Mouse (Mus musculus) Muller cell, postnatal 12 days (primary cell): ENCODE measurements at regions not wholly inside any gene's neighbourhood (a gene's known extent, or its start where the extent isn't known, plus 50 kb on each side); places are given as distances from the start of the nearest gene placed in this dataset.

ENCODE experiments used
- DNase-seq: peaks from one replicate; pipeline ENCODE4 v3.0.0-alpha.2; 2015; ENCODE audit errors: inconsistent ontology term

DNA sequence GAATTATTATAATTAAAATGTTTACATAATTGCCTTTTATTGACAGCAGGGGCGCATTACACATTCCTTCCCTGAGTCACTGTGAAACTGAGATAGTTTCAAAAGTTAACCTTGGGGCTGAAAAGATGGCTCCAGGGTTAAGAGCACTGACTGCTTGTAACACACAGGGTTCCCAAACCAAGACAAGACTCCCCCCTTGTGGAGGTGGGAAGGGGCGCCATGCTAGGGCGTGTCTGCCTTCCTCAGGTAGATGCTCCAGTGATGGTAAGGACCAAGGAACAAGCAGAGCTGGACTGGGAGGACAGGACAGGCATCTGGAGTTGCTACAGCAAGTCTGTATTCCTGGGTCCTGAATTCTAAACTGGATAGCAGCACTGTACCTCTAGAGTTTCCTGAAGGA is 351.9 kb downstream of the Tbc1d22a start:
- no peak for DNase-seq

DNA sequence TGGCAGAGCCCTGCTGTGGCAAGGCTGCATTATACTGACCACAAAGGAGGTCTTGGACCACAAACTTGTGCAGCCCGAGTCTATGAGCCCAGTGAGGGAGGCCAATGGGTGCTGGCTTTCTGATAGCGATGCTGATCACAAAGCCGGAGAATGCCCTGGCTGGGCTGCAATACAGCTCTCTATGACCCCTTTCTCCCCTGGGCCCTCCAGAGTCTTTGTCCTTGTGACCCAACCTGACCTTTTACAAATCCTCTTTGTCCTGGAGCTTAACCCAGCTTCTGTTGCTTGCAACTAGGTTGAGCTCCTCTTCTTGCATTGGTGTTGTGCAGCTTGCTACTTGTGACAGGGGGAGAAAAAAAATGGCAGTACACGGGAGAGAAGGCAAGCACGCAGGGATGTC is 360.1 kb downstream of the Tbc1d22a start:
- DNase-seq: no peak

DNA sequence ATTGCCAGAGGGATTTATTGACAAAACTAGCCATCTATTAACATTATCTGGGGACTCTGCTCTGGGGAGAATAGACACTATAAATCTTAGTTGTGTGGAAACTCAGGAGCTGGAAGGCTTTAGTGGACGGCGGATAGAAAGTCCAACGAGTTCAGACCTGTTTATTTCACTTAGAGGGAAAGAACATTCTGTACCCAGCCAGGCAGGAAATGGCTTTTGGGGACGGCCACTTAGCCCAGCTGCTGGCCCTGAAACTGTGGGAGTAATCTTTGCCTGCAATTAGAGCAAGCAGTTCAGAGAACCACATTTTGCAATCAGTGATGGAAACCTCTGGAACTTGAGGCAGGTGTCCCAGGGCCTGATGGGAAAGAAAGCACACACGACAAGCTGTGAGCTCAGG is 362.4 kb downstream of the Tbc1d22a start:
- DNase-seq: no peak

DNA sequence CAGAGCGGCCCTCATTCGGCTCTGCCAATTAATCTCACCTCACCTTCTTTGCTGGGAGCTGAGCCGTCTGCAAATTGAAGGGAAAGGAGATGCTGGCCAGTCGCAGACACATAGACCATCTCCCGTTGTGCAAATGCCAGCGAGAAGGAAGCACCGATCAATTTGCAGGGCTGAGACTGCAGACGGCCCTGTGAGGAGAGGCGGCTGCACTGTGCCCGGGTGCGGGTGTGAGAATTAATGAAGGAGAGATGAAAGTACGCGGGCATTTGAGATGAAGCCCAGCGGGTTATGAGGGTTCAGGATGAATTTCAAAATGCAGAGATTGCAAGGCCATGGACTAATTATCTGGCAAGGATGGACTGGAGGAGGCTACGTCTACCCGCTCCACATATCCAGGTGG is 364.4 kb downstream of the Tbc1d22a start:
- DNase-seq: no peak

DNA sequence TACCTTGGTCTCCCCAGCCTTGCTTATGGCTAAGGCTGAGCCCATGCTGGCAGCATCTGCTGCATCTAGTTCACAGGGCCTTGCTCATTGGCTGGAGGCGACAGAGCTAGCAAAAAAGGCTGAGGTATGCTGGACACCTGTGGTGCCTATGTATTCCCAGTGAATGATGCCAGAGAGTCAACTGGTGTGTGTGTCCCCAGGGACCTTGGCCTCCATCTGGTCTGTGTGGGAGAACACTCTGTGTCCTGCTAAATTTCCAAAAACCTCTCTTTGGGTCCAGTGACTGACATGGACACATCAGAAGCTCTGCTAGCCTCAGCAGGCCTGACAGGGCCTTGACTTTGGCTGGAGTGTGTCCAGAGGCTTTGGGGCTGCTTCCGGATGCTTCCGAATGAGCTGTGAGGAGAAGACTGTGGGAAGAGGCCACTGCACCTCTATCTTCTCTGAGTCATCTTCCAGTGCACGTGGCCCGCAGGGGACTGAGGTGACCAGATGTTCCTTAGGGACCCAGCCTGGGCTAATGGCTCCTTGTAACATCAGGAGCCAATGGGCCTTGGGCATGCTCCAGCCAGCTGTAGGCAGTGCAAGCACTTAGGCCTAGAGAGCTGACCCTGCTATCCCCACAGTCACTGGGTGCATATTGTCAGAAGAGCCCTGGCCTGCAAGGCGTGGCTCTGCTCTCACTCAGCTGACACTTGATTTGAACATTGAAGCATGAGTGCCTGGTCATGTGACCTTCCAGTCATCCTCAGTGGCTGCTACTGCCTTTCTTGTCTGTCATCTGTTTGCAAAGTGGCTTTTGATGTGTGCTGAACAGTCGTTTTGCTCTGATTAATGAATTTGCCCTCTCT is 368.2 kb downstream of the Tbc1d22a start:
- no peak for DNase-seq

DNA sequence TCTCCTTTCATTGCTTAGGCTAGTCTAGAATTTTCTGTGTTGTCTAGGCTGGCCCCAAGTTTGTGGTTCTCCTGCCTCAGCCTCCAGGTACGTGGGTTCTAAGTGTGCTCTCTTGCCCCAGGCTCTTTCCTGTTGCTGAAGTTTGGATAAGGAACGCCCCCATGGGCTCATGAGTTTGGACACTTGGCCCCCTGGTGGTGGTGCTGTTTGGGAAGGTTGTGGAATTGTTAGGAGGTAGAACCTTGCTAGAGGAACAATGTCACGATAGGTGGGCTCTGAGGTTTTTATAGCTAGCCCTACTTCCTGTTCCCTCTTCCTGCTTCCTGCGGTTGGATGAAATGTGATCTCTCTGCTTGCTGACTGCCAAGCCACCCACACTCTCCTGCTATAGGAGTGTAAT is 371.5 kb downstream of the Tbc1d22a start:
- no peak for DNase-seq

DNA sequence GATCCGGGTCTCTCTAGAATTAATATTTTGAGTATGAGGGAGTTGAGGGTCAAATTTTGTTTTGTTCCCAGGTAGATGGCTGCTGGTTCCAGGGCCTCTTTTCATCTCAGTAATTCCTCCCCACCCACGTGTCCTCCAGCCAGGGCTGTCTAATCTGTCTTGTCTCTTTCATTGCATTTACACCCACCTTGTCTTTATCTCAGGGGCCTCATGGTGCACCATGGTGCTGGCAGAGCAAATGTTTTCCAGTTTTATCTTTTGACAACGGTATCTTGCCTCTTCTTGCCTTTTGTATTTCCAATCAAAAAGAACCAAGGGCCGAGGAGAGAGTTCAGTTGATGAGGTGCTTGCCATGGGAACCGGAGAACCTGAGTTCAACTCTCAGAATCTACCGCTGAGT is 372.9 kb downstream of the Tbc1d22a start:
- DNase-seq: no peak

DNA sequence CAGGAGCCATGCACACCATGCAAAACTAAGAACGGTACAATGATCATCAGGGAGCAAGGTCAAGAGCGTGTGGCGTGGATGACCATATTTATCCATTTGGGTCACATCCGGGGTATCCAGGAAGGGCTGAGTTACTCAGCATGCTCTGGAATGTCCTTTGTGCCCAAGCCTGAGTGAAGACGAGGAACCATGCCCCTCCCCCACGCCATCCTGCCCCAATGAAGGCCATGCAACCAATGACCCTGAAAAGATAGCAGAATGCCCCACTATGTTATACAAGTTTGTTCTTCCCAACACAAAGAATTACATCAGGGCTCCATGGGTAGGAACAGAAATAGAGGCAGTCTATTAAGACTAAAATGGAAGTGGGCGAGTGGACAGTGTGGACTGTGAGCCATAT is 375.8 kb downstream of the Tbc1d22a start:
- peak; percentile 60 for DNase-seq

DNA sequence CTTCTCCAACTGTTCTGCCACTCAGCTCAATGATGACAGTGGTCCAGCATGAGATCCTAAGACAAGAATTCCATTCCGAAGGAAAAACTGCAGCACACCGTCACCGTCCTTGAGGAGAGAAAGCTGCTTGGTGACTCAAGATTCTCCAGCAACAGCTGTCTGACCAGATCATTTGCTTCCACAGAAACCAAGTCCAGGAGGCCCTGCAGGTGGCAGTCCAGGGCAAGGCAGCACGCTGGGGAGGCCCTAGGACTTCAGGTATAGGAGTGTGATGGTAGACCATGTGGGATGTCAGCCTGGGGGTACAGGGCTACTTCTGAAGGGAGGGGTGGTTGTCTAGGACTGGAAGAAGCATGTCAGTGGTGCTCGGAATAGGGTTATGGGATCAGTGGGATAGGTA is 376.6 kb downstream of the Tbc1d22a start:
- no peak for DNase-seq

DNA sequence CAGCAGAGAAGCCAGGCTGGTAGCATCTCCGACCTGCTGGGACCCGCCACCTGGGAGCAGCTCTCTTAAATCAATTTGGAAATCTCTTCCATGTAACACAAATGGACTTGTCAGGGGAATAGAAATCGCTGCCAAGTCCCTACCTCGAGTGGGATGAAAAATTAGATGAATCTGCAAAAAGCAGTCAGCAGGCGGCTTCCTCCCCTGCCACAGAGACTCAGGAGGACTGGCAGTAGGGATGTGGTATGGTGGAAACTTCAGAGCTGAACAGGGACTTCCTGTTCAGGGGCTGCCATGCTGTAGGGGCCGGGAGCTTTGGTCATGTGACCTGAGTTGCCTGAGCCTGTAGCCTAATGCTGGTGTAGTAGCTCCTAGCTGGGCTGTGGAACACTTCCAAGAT is 379.1 kb downstream of the Tbc1d22a start:
- DNase-seq: no peak

DNA sequence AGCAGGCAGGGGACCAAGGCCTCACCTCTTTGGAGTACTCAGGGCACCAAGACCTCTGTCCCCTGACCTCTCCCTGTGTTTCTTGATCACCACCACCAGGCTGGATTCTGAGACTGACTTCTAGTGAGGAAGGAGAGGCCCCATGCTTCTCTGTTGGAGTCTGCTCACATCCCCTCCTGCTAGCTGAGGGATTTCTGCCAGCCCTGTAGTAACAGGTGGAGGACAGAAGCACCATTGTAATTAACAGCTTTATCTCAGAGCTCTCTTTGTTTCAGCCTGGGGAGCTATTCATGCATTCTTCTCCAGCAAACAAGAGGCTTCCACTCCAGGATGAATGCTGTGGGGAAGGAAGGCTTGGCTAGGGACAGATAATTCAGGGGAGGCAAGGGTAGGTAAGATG is 392.2 kb downstream of the Tbc1d22a start:
- peak; percentile 64 for DNase-seq

DNA sequence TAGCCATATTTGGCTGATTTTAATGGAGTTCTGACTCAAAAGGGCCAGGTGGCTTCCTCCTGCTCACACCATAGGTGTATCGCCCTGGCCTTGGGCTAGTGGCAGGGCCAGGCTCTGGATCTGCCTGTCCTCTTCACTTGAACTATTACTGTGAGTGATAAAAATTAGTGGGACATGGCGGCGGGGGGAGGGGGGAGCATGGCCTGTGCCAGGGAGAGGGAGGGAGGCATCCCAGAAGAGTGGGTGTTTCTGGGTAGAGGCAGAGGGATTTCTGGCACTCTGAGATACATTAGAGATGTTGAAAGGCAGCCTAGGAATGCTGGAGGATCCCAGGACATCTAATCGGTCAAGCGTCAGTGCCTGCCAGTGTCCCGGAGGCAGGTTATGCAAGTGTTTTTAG is 395.4 kb downstream of the Tbc1d22a start:
- peak; percentile 52 for DNase-seq

DNA sequence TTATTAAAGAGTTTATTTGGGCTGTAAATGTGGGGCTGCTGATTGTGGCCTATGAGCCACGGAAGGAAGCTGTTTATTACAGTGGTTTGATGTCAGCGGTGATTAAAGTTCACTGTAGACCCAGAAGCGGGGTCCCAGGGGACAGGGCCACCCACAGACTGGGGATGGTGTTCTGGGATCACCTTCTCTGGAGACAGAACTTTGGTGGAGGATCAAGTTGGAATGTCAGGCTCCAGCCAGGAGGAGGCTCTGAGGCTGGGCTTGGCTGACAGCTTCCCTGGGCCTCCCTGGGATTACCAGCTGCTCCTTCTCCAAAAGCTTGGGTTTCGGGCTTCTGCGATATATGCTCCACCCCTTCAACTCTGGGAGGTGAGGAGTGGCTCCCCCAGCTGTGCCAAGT is 417.1 kb downstream of the Tbc1d22a start:
- DNase-seq: no peak

DNA sequence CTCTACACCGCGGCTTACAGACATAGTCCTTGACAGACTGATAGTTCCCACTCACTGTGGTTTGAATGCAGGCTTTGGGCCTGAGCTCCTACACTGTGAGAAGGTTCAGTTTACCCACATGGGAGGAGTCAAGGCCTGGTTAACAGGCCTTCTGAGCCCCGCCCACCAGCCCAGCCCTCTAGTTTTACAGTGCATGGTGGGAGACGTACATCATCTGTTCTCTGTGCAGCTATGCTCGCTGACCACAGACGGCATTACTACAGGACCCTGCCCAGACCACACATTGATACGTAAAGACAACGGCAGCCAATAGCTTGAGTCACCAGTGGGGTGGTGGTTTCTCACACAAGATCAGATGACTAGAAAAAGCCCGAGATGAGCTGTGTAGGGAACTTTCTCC is 431.0 kb downstream of the Tbc1d22a start:
- peak; percentile 4 for DNase-seq

DNA sequence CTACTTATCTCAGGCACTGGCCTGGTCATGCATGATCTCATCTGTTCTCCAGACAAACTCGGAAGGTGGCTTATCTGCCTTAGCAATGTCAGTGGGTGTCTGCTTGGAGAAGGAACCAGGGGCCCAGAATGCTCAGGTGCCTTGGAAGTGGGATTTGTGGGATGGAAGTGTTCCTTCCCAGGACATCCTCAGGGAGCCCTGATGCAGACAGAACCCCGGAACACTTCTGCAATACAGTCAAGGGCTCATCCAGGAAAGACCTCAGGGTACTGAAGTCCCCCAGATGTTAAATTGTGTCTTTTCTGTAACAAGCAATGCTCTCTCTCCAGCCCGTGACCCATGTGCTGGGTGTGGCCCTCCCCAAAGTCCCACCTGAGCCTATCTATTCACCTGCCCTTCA is 433.9 kb downstream of the Tbc1d22a start:
- no peak for DNase-seq

DNA sequence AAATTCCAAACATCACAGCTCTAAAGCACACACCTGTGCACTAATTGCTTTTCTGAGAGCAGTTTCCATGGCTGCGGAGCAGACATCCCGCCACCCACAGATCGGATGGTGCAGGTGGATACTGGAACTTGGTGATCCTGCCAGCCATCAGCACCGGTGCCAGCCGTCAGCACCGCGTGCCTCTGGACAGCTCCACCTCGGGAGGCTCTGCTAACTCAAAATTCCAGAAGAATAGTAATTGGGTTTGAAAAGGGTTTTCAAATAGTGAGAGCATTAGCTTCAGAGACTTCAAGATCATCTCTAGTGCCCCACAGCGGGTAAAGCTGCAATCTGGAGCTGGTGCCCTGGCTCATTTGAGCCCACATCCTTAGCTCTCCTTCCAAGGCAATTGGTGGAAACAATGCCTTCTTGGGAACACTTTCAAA is 458.8 kb downstream of the Tbc1d22a start:
- peak; percentile 54 for DNase-seq

DNA sequence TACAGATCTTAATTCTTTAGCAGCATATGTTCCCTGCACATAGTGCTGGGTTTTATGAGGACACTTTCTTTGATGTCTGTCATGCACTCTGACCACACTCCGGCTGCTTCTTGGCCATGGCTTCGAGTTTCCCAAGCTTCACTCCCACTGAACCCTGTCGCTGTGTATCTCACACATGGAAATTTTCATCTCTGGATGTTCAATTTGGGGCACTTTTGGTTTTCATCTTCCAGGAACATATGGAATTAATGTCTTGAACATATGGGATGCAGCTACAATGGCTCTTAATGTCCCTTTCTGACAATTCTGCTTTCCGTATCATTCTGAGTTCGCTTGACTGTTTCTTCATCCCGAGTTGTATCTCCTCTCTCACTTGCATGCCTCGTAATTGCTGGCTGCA is 462.8 kb downstream of the Tbc1d22a start:
- DNase-seq: no peak

DNA sequence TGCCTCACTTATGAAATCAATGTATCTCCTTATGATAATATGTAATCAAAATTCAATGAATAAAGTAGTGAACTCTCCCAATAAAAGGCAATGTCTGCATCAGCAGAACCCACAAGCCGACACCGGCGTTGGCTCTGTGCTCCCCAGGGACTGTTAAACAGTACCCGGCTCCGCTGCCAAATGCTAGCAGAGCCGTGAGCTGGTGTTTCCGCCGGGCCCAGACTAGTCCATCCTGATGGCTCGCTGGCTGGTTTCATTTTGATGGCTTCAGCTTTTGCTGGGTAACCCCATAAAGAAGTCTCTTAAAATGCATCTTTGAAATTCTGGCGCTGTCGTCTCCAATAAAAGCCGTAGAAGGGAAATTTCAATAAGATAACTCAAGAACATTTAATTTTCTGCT is 468.8 kb downstream of the Tbc1d22a start:
- peak; percentile 7 for DNase-seq

DNA sequence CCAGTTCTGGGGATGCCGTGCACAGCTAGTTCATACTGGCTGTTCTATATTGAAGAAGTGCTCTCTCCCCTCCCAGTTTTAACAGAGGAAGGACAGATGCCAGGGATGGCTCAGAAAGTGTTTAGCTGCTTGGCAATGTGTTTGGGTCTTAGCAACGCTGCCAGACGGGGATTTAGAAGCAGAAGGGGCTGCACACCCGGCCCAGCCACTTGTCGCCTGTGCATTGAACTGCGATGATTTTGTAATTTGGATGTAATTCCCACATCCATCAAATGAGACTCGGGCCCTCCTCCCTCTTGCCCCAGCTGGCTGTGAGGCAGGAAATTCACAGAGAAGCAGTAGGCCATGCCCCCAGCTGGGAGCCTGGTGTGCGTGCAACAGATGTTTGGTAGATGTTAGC is 475.4 kb downstream of the Tbc1d22a start:
- no peak for DNase-seq

DNA sequence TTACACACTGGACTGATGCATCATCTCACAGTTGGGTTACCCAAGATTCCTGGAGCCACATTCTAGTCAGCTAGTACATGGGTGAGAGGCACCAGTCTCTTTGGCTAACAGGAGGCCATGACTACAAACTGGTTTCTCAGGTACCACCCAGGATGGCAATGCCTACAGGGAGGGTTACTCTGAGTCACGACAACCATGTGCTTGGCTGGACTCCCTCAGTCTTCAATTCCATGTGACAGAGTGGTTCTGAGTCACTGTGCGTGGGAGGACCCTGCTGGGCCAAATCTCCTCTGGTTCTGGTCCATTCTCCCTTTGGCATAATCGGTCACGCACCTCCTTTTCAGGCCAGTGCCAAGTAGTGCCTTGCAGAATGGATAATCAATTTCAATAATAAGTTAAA is 482.5 kb downstream of the Tbc1d22a start:
- DNase-seq: peak; percentile 74

DNA sequence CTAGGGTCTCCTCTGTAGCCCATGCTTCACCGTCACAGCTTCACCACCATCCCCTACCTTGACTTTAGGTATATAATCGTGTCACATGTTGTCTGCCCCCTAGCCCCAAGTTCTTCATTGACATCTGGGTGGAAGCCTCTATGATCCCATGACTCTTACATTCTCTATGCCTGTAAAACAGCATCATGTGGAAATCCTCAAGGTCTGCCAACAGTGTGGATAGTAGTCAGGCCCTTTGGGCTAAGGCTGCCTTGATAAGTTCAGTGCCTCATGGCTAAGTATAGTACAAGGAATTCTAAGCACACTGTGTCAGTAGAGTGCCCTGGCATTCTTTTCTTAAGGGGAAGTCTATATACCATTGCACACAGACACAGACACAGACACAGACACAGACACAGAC is 496.2 kb downstream of the Tbc1d22a start:
- no peak for DNase-seq

DNA sequence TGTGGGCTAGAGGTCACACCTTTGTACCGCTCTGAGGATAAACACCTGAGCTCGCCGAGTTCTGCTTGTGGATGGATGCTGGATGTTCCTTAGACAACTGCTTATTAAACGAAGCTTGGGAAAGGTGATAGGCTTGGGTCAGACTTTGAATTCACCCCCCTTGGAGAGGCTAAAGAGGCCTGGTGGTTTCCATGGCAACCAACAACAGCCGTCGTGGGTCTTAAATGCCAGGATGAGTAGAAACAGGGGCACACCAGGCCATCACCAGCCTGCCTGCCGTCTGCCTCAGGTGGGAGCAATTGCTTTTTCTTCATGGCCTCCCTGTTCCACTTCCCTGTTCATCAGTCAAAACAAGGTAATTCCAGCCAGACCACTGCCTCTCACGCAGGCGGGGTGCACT is 504.1 kb downstream of the Tbc1d22a start:
- DNase-seq: no peak

DNA sequence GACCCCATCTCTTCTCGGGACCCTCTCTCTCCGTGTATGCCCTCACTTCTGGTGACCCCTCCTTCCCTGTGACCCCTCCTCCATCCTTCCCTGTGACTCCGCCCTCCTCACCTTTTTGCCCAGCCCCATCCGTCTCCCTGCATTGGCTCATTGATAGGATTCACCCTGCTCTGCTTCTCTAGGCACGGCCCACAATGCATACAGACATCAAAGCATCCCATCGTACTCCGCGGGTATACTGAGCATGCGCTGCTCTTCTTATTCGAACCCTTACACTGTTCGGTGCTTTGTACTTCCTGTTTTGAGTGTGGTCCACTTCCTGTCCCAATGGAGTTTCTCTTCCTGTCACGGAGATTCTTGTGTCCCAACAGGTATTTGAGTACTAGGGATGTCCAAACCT is 504.8 kb downstream of the Tbc1d22a start:
- DNase-seq: no peak

DNA sequence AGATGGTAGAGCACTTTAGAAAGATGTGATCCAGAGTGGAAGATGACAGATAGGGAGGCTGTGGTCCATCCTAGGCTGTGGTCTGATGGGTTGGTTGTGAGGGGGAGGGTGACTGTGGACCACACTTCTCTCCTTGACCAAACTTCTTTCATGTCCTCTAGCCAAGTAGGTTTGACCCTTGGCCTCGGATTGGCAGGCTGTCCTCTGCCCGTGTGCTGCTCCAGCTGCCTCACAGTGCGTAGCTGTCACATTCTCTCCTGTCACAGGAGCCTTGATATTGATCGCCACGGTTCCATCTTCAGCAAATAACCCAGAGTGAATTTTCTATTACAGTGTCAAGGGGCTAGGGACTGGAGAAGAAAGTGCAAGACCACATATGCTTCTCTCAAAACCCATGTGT is 506.9 kb downstream of the Tbc1d22a start:
- DNase-seq: no peak
